Mouse (Mus musculus): ENCODE results near the gene Rasl10a.

DNA sequence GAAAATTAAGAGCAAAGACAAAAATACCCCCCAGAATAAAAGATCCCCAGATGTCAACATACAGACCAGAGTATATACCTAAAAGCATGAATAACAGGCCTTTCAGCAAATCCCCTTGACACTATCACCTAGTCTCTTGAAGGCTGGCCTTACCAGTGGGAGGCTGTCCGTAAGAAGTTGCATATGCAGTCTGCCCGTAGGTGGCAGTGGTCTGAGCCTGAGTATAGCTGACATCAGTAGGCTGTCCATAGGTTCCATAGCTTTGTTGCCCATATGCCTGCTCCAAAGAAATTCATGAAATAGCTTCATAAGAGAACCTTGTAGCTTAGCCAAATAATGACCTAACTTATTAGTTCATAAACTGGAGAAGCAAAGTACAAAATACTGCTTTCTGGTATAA is 33.8 kb downstream of the Rasl10a start:
- TF ChIP-seq CTCF (conservative IDR thresholded peaks at IDR 0.05; ENCODE audit: low read length) (no peak), NANOG (IDR thresholded peaks at IDR 0.05; ENCODE audit: borderline replicate concordance, low read length) (no peak), POU5F1 (IDR thresholded peaks at IDR 0.05; ENCODE audit: borderline replicate concordance, low read length) (no peak)

Measured in E14TG2a.4 (cell line).